Mouse (Mus musculus): ENCODE data around the gene Pacrg.

The Pacrg gene

GRCm38 (mm10) chr17:10549825-10550224 is 290.3 kb downstream of the Pacrg start:
- DNase-seq (ENCODE audit: low spot score in 2 of 2): no peak

DNA sequence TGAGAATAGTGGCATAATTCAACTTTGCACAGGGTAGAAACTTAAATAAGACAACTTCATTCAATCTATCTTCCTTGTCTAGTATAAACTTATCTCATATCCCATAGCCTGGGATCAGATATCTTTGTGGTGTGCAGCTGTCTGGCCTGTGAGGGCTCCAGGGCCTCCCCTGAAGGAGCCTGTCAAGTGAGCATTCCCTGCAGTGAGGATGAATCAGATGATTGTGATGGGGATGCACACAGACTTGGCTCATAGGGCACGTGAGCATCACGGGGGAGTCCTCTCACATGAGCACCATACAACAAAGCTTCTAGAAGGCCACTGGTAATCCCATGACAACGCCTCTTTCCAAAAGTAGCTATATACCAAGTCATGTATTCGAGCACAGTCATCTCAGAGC is 291.1 kb downstream of the Pacrg start:
- DNase-seq (ENCODE audit: low spot score in 2 of 2): no peak

DNA sequence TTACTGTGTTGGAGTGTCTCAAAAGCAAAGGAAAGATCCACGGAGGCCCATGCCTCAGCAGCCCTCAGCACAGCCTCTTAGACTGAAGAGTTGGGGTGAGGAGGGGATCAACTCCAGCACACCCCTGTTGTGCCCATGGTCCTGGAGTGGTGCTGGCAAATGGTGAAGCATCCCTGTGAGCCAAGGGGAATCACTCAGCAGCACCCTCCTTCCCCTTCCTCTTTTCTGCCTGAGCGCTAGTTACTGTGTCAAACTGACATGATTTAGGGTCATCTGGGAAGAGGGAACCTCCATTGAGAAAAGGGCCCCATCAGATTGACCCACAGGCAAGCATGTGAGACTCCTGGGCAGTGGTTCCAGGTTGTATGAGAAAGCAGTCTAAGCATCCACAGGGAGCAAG is 299.3 kb downstream of the Pacrg start:
- no peak for DNase-seq (ENCODE audit: low spot score in 2 of 2)

GRCm38 (mm10) chr17:10534206-10534605 is 305.9 kb downstream of the Pacrg start:
- no peak for DNase-seq (ENCODE audit: low spot score in 2 of 2)

DNA sequence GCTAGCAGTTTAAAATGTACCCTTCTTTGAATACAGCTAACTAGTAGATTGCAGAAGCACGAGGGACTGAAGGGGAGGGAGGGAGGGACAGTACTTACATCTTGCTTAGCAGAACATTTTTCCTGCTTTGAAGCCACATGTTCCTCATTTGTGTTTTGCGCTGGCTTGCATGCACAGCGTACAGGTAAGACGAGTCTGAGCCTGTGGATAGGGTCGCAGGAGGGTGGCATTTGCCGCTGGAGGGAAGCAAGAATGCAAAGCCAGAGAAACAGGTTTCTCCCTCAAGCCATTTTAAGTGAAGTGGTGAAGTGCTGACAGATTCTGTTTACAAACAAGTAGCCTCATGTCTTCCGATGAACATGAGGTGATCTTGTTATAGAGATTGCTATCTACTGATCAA is 306.6 kb downstream of the Pacrg start:
- DNase-seq (ENCODE audit: low spot score in 2 of 2): no peak

GRCm38 (mm10) chr17:10531024-10531423 is 309.1 kb downstream of the Pacrg start:
- DNase-seq (ENCODE audit: low spot score in 2 of 2): no peak

DNA sequence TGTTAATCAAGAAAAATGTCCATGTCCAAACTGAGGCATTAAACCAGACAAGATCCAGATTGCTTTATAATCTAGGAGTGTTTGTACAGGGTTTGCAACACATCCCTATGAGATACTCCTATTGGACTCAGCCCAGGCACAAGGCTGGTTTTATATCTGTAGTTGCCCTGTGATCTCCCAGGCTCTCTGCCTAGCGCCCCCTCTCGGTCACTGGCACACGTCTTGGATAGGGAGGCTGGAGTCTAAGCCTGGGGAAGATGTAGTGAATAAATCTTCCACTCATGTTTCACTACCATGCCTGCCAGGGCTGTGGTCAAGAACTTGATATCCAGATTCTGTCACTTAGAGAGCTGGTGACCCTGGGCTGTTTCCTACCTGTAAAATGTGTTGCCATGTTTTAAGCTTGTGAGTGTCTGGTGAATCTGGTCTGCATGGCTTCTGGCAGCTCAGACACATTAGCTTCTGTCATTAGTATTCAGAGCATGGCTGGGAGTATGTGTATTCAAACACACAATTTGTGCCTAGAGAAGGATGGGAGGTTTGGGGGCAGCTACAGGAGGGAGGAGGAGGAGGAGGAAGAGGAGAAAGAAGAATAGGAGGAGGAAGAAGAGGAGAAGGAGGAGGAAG is 310.7 kb downstream of the Pacrg start:
- no peak for DNase-seq (ENCODE audit: low spot score in 2 of 2)

- DNase-seq (ENCODE audit: low spot score in 2 of 2): no peak
Measured at GRCm38 (mm10) chr17:10521282-10521681, 318.8 kb downstream of the Pacrg start.

- no peak for DNase-seq (ENCODE audit: low spot score in 2 of 2)
Measured at GRCm38 (mm10) chr17:10519506-10520155, 320.5 kb downstream of the Pacrg start.

- DNase-seq (ENCODE audit: low spot score in 2 of 2): no peak
Measured at GRCm38 (mm10) chr17:10514812-10515211, 325.3 kb downstream of the Pacrg start.

GRCm38 (mm10) chr17:10510913-10511759 is 329.0 kb downstream of the Pacrg start:
- no peak for DNase-seq (ENCODE audit: low spot score in 2 of 2)

DNA sequence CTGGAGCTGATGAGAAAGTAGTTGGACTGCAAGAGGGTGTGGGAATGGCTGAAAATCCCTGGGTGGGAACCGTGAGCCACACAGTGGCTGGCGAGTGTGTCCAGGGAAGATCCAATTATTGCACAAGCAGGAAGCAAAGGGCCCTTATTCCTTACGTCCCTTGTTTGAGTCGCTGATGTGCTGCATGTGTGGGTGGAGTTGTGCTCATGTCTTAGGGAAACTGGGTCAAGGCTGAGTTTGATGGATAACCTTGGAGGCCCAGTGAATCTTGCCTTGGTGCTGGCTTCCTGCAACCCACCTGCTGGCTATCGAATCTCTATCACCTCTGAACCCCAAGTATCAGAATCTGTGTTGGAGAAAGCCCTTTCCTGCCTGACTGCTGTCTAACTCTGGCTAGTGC is 329.6 kb downstream of the Pacrg start:
- no peak for DNase-seq (ENCODE audit: low spot score in 2 of 2)

DNA sequence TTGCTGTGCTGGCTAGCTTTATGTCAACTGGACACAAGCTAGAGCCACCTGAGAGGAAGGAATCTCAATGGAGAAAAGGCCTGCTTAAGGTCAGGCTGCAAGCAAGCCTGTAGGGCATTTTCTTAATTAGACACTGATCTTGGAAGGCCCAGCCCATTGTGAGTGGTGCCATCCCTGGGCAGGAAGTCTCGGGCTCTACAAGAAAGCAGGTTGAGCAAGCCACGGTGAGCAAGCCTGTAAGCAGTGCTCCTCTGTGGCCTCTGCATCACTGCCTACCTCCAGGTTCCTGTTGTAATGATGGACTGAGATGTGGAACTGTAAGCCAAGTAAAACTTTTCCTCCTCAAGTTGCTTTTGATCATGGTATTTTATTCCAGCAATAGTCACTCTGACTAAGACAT is 332.0 kb downstream of the Pacrg start:
- DNase-seq (ENCODE audit: low spot score in 2 of 2): no peak

GRCm38 (mm10) chr17:10507466-10507865 is 332.6 kb downstream of the Pacrg start:
- DNase-seq (ENCODE audit: low spot score in 2 of 2): no peak

GRCm38 (mm10) chr17:10506896-10507295 is 333.2 kb downstream of the Pacrg start:
- DNase-seq (ENCODE audit: low spot score in 2 of 2): no peak

GRCm38 (mm10) chr17:10501439-10501838 is 338.7 kb downstream of the Pacrg start:
- no peak for DNase-seq (ENCODE audit: low spot score in 2 of 2)

DNA sequence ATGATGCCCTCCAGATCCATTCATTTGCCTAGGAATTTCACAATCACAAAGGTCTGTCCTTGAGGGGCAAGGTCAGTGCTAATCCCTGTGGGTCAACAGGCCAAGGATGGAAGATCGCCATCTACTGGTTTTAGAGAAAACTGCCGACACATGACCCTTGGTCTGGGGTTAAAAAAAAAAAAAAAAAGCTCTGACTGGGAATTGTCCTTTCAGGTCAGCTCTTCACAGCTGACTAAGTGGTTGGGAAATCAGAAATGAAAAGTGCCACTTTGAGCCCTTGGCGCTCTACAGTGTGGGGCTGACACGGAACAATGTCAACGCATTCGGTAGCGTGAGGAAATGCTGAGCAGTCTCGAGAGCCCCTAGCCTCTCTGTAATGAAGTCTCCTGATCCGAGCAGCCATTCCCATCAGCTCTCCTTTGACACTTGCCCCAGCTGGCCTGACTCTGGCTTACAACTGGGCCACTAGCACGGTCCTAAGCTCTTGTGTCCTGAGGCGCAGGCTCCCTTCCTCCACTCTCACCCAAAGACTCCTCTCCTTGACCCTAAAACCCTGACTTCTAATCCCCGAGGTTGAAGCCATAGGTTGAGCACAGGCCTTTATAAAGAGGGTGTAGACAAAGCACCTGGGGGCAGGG is 339.2 kb downstream of the Pacrg start:
- DNase-seq (ENCODE audit: low spot score in 2 of 2): no peak

GRCm38 (mm10) chr17:10498935-10499655 is 341.0 kb downstream of the Pacrg start:
- no peak for DNase-seq (ENCODE audit: low spot score in 2 of 2)

DNA sequence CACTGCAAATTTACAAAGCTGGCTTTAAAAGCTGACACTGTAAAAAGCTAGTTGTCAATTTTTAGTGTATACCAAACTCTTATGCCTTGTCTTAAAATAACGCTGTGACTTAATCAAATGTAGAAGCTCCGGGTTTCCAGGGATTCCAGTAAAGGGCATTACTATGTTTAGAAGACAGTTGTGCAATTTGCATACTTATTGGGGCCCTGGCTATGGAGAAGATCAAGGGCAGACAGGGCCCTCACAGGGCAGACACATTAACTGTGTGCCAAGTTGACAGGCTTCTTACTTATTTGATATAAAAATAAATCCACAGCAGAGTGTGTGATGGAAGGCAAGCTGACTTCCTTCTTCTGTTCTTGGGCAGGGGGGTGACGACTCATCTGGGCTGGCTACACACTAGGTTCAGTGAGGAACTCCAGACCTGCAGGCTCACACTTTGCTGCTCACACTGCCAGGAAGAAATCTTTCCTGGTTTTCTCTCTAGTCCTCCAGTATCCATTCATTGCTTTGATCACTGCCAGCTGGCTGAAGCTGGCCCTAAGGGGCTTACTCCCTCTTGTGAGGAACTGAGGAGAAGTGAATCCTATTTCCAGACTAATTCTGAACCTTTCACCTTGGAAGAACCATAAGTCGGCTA is 342.2 kb downstream of the Pacrg start:
- no peak for DNase-seq (ENCODE audit: low spot score in 2 of 2)

DNA sequence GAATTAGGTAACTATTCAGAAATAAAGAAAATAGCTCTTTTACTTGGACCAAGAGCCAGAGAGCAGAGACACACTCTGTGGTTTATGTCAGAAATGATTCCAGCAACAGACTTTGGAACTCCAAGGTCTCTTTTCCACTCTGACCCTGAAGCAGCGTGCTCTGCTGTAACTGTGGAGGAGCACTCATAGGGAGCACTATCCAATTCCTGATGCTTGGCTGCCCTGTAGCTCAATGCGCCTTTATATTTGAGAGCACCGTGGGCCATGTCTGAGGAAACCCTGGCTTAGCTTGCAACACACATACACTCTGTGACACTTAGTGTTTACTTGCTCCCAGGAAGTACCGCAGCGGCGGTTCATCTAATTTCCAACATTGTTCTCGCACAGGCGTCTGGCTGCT is 344.0 kb downstream of the Pacrg start:
- DNase-seq (ENCODE audit: low spot score in 2 of 2): no peak

- DNase-seq (ENCODE audit: low spot score in 2 of 2): no peak
Measured at GRCm38 (mm10) chr17:10495588-10495987, 344.5 kb downstream of the Pacrg start.

All from frontal cortex, postnatal 14 days (tissue).